Mouse (Mus musculus) intestine, postnatal 0 days (tissue): ENCODE results near the gene Fancm. TPM values are rescaled to one million over a fixed set of nuclear protein-coding genes. Genes with fewer than 3 reads are reported as not detected.
A peak's percentile ranks its signal among the peaks of the same experiment; 100 is the strongest.

Experiments used
- ATAC-seq: fragments of 200-750 bp; cut with Nextera tagmentation; 2 replicates; pipeline ENCODE4 v1.8.0; 2017; ENCODE audit warnings: mild to moderate bottlenecking, moderate TSS enrichment, moderate library complexity
- H3K27ac ChIP-seq: fragments of 300-500 bp; sonication (generic); 2 replicates; pipeline ENCODE4 v1.5.1; 2014; ENCODE audit warnings: mild to moderate bottlenecking, low read depth, low read length, moderate library complexity
- H3K27me3 ChIP-seq: fragments of 300-500 bp; sonication (generic); replicated peaks from 2 replicates; pipeline ENCODE4 v1.6.1; 2014; ENCODE audit warnings: low read length, mixed read lengths; ENCODE audit not compliant: control insufficient read depth, insufficient read depth
- H3K36me3 ChIP-seq: fragments of 300-500 bp; sonication (generic); 2 replicates; pipeline ENCODE4 v1.6.1; 2014; ENCODE audit warnings: mild to moderate bottlenecking, moderate library complexity; ENCODE audit not compliant: control insufficient read depth, insufficient read depth
- H3K4me1 ChIP-seq: fragments of 300-500 bp; sonication (generic); replicated peaks from 2 replicates; pipeline ENCODE4 v1.6.1; 2014; ENCODE audit warnings: antibody characterized with exemption, low read length, mixed read lengths; ENCODE audit not compliant: control insufficient read depth, insufficient read depth
- H3K4me2 ChIP-seq: fragments of 300-500 bp; sonication (generic); replicated peaks from 2 replicates; pipeline ENCODE4 v1.6.1; 2014; ENCODE audit warnings: low read depth, mild to moderate bottlenecking, moderate library complexity
- H3K4me3 ChIP-seq: fragments of 300-500 bp; sonication (generic); 2 replicates; pipeline ENCODE4 v1.5.1; 2014; ENCODE audit warnings: low read depth, low read length
- H3K9ac ChIP-seq: fragments of 300-500 bp; sonication (generic); 2 replicates; pipeline ENCODE4 v1.6.1; 2014; ENCODE audit warnings: mild to moderate bottlenecking, low read depth, low read length
- H3K9me3 ChIP-seq: fragments of 300-500 bp; sonication (generic); 2 replicates; pipeline ENCODE4 v1.6.1; 2016; ENCODE audit warnings: mixed run types; ENCODE audit not compliant: control insufficient read depth
- CTCF ChIP-seq: sonication (generic); IDR thresholded peaks from 2 replicates; pipeline ENCODE4 v1.5.1; 2016; ENCODE audit warnings: low read depth, mild to moderate bottlenecking, control low read depth, antibody characterized with exemption, moderate library complexity
- WGBS: fragments of 180-500 bp; shearing (Covaris S2); extraction: QIAGEN DNeasy Blood & Tissue Kit; methylation state at CpG from one replicate; pipeline ENCODE4 v1.1.7; 2014; 5-methylcytosine and 5-hydroxymethylcytosine counted together
- polyA plus RNA-seq: library from polyadenylated mRNA; unstranded; fragments of >200 nt; fragmentation: Nextera tagmentation; extraction: Ambion mirVana; gene quantifications from 2 replicates; pipeline ENCODE4 v1.2.1, GENCODE M21; 2015

Fancm gene
- polyA plus RNA-seq, 1 experiment from 2014 or later = 2.1 TPM

- Histone ChIP-seq H3K9me3 (no peaks in the 10 kb centered on the region), H3K27me3 (no peaks in the 10 kb centered on the region), H3K4me2 (no peak overlapping the region), H3K27ac (no peak overlapping the region), H3K36me3 (peaks cover 44% of the 10 kb centered on the region), H3K4me1 (no peaks in the 10 kb centered on the region), H3K9ac (no peak overlapping the region), H3K4me3 (no peak overlapping the region)
- no peak for TF ChIP-seq CTCF
- ATAC-seq = no peak
- 68% methylated on average over 2 of the region's 2 CpGs for WGBS
Measured at GRCm38 (mm10) chr12:65058203-65058602, 17.2 kb upstream of the Fancm start.

DNA sequence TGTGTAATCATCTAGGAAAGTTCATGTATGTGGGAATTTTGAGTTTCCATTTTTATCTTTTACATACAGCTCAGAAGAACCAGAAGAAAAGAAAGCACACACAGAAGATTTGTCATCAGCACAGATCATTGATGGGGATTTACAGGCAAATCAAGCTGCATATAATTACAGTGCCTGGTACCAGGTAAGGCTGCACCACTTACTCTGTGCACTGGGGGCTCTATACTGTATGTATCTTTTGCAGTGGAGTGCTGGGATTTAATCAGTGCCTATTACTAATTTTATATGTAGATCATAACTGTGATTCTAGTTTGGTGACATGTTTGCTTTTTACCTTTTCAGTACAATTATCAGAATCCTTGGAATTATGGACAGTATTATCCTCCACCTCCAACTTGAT, 14.3 kb upstream of the Fancm start:
- ATAC-seq = no peak
- no peak for TF ChIP-seq CTCF

DNA sequence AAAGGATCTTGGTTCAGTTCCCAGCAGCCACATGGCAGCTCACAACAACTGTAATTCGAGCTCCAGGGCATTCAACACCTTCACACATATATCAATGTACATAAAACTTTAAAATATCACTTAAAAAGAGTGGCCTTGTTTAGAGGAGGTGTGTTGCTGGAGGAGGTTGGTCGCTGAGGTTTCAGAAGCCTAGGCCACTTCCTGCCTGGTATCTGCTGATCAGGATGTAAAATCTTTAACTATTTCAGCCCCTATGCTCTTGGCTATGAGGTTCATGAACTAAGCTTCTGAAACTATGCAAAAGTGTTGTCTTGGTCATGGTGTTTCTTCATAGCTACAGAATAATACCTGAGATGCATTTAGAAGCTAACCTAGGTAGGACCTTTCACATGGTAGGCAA, 10.2 kb upstream of the Fancm start:
- 54% methylated on average over 2 of the region's 2 CpGs for WGBS
- Histone ChIP-seq H3K4me1 (no peaks in the 10 kb centered on the region), H3K4me3 (no peak overlapping the region), H3K9ac (no peak overlapping the region), H3K4me2 (no peak overlapping the region), H3K27me3 (no peaks in the 10 kb centered on the region), H3K27ac (no peak overlapping the region), H3K9me3 (no peaks in the 10 kb centered on the region), H3K36me3 (peaks cover 31% of the 10 kb centered on the region)
- no peak for TF ChIP-seq CTCF
- no peak for ATAC-seq

More for the DNA sequence above, 14.3 kb upstream of the Fancm start:
- H3K4me1 ChIP-seq = no peaks in the 10 kb centered on the region
- no peak overlapping the region for H3K4me2 ChIP-seq
- no peak overlapping the region for H3K27ac ChIP-seq
- no peaks in the 10 kb centered on the region for H3K27me3 ChIP-seq
- no peak overlapping the region for H3K4me3 ChIP-seq
- no peaks in the 10 kb centered on the region for H3K9me3 ChIP-seq
- H3K9ac ChIP-seq = no peak overlapping the region
- peaks cover 46% of the 10 kb centered on the region for H3K36me3 ChIP-seq

DNA sequence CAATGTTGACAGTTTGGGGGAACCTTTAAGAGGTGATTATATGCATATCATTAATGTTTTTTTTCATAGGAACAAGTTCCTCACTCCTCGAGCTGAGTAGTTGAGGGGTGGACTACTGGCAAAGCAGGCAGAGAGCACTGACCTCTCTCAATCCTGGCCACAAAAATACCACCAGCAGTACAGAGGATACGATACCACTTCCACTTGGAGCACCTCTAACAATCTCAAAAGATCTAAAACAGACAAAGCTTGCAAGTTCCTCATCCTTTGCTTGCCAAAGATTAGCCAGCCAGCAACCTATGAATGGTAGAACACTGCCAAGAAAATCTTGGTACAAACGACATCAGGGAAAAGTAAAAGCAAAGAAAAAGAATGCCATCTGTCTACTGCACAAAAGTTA, 9.2 kb upstream of the Fancm start:
- Histone ChIP-seq H3K4me2 (no peak overlapping the region), H3K27me3 (no peaks in the 10 kb centered on the region), H3K27ac (no peak overlapping the region), H3K4me3 (no peak overlapping the region), H3K9me3 (no peaks in the 10 kb centered on the region), H3K9ac (no peak overlapping the region), H3K36me3 (peaks cover 22% of the 10 kb centered on the region), H3K4me1 (no peaks in the 10 kb centered on the region)
- no peak for ATAC-seq
- no peak for TF ChIP-seq CTCF
- WGBS = 62% methylated on average over 3 of the region's 3 CpGs

DNA sequence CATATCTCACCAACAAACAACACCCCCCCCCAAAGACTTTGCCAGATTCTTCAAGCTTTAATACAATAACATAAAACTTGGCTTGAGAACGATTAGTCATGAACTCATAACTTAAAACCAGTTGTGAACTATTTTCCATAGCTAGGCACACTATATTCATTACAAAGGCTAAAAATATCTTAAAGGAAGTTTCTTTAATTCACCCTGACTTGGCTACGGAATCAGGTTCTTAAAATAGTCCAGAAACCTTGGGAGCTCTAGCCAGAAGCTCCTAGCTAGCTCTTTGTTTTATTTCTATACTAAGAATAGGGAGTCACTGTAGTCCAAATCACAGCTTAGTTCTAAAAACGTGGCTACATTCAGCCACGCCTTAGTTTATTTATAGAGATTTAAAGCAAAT, 7.0 kb upstream of the Fancm start:
- no peak for TF ChIP-seq CTCF
- H3K27ac ChIP-seq = no peak overlapping the region
- peaks cover 9% of the 10 kb centered on the region for H3K36me3 ChIP-seq
- no peaks in the 10 kb centered on the region for H3K9me3 ChIP-seq
- H3K4me3 ChIP-seq = no peak overlapping the region
- ATAC-seq = no peak
- H3K4me2 ChIP-seq = no peak overlapping the region
- H3K9ac ChIP-seq = no peak overlapping the region
- H3K4me1 ChIP-seq = no peaks in the 10 kb centered on the region
- 57% methylated on average over 4 of the region's 4 CpGs for WGBS
- H3K27me3 ChIP-seq = no peaks in the 10 kb centered on the region

- WGBS = 5% methylated on average over 21 of the region's 21 CpGs
Measured at GRCm38 (mm10) chr12:65072911-65073610, 2.3 kb upstream of the Fancm start.

More at GRCm38 (mm10) chr12:65072911-65073610, 2.3 kb upstream of the Fancm start:
- Histone ChIP-seq H3K36me3 (no peaks in the 10 kb centered on the region), H3K4me3 (peak overlapping the region; percentile 95), H3K4me1 (0 out of 2 replicates have a peak, but pooled peaks cover 5% of the 10 kb centered on the region), H3K9me3 (no peaks in the 10 kb centered on the region), H3K27me3 (no peaks in the 10 kb centered on the region), H3K27ac (peak overlapping the region; percentile 85), H3K9ac (peak overlapping the region; percentile 73), H3K4me2 (peak overlapping the region; percentile 93)
- ATAC-seq = no peak; the same call in 1 of the 2 replicates
- TF ChIP-seq CTCF = no peak
